Mouse (Mus musculus) left cerebral cortex, postnatal 25 days (tissue): ENCODE measurements at regions not wholly inside any gene's neighbourhood (a gene's known extent, or its start where the extent isn't known, plus 50 kb on each side); places are given as distances from the start of the nearest gene placed in this dataset.
A peak's percentile ranks its signal among the peaks of the same experiment; 100 is the strongest.

Source experiments
- DNase-seq, 2 experiments: peaks; one replicate each; pipeline ENCODE4 v3.0.0; 2022; ENCODE audit warnings: low spot score in 2 of 2, mixed read lengths in 1 of 2
- intact Hi-C: fragments of 180-260 bp; cut with DNase I; formaldehyde crosslinking; loops from one replicate; pipeline ENCODE4 v1.15.1; 2025

- intact Hi-C loops: no loop called here
Measured at GRCm38 (mm10) chr10:44976815-44977214, 90.2 kb upstream of the Prep start.

GRCm38 (mm10) chr10:44971911-44972310 is 95.1 kb upstream of the Prep start:
- intact Hi-C loops: no loop called here
- no peak for DNase-seq

More at GRCm38 (mm10) chr10:44976815-44977214, 90.2 kb upstream of the Prep start:
- no peak for DNase-seq

- DNase-seq: no peak
- intact Hi-C loops: no loop called here
Measured at GRCm38 (mm10) chr10:44959968-44960367, 107.0 kb upstream of the Prep start.

- intact Hi-C loops: no loop called here
- DNase-seq: peak; percentile 2 to 34
Measured at GRCm38 (mm10) chr10:44945205-44945725, 121.7 kb upstream of the Prep start.

GRCm38 (mm10) chr10:44939403-44939802 is 127.6 kb upstream of the Prep start:
- intact Hi-C loops: no loop called here
- DNase-seq: no peak

- intact Hi-C loops: no loop called here
- no peak for DNase-seq
Measured at GRCm38 (mm10) chr10:44936976-44937500, 130.0 kb upstream of the Prep start.

- DNase-seq: no peak
- intact Hi-C loops: no loop called here
Measured at GRCm38 (mm10) chr10:44930796-44931195, 136.2 kb upstream of the Prep start.

- intact Hi-C loops: no loop called here
- DNase-seq: no peak
Measured at GRCm38 (mm10) chr10:44913751-44914388, 153.1 kb upstream of the Prep start.

- DNase-seq: no peak
- intact Hi-C loops: no loop called here
Measured at GRCm38 (mm10) chr10:44904520-44904919, 162.5 kb upstream of the Prep start.

GRCm38 (mm10) chr10:44901203-44901602 is 165.8 kb upstream of the Prep start:
- intact Hi-C loops: no loop called here
- no peak for DNase-seq

GRCm38 (mm10) chr10:44892124-44892523 is 174.9 kb upstream of the Prep start:
- no peak for DNase-seq
- intact Hi-C loops: no loop called here

- no peak for DNase-seq
- intact Hi-C loops: no loop called here
Measured at GRCm38 (mm10) chr10:44887081-44887683, 179.8 kb upstream of the Prep start.

GRCm38 (mm10) chr10:44881967-44882366 is 185.0 kb upstream of the Prep start:
- no peak for DNase-seq
- intact Hi-C loops: no loop called here

- DNase-seq: no peak
- intact Hi-C loops: loop anchor here (10.0 kb wide), 1 partner anchor 118 kb away; no protein-coding TSS in a partner anchor
Measured at GRCm38 (mm10) chr10:44877076-44877663, 189.8 kb upstream of the Prep start.

GRCm38 (mm10) chr10:44873642-44874285 is 193.2 kb upstream of the Prep start:
- DNase-seq: peak; percentile 8 to 32
- intact Hi-C loops: loop anchor here (10.0 kb wide), 1 partner anchor 121 kb away; no protein-coding TSS in a partner anchor

GRCm38 (mm10) chr10:44864191-44864747 is 202.7 kb upstream of the Prep start:
- intact Hi-C loops: no loop called here
- no peak for DNase-seq

- intact Hi-C loops: no loop called here
- DNase-seq: no peak
Measured at GRCm38 (mm10) chr10:44862360-44862674, 204.7 kb upstream of the Prep start.

GRCm38 (mm10) chr10:44861671-44862359 is 205.2 kb upstream of the Prep start:
- DNase-seq: no peak
- intact Hi-C loops: no loop called here

- intact Hi-C loops: no loop called here
Measured at GRCm38 (mm10) chr10:44857444-44857843, 209.6 kb upstream of the Prep start.

More at GRCm38 (mm10) chr10:44857444-44857843, 209.6 kb upstream of the Prep start:
- DNase-seq: no peak
